Mouse (Mus musculus): ENCODE measurements around the gene Nudt21. TPM values are rescaled to one million over a fixed set of nuclear protein-coding genes. Genes with fewer than 3 reads are reported as not detected.
A peak's percentile ranks its signal among the peaks of the same experiment; 100 is the strongest.

The Nudt21 gene
- polyA plus RNA-seq, 1 experiment, result 240 TPM

GRCm38 (mm10) chr8:94009243-94009845 lies 27.5 kb downstream of the Nudt21 start:
- TF ChIP-seq FLI1 (IDR thresholded peaks at IDR 0.05; ENCODE audit: low read length), result no peak
- TF ChIP-seq GATA1 (IDR thresholded peaks at IDR 0.05; ENCODE audit: borderline replicate concordance, low read length), result no peak
- H3K36me3 ChIP-seq (replicated peaks; ENCODE audit: low read length), result peaks cover 23% of the 10 kb centered on the region
- H3K4me3 ChIP-seq (replicated peaks), result peak overlapping the region; percentile 28

DNA sequence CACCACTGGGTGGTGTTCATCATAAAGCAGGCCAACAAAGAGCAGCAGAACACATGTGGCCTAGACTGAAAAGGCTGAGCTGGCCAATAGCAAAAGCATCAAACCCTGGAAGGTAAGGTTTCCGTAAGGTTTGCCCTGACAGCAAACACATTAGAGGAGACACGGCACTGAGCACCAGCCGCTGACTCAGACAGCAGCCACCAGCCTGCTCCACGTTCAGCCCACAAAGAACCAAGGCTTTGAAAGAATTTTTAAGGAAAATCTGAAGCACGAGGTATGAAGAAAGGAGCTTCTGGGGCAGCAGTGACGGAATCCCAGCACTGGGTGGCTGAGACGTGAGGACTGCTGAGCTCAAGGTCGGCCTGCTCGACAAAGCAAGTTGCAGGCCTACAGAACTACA lies 32.7 kb downstream of the Nudt21 start:
- H3K4me3 ChIP-seq (replicated peaks), result no peak overlapping the region
- H3K36me3 ChIP-seq (replicated peaks; ENCODE audit: low read length), result peaks cover 63% of the 10 kb centered on the region
- no peaks in the 10 kb centered on the region for H3K27me3 ChIP-seq (replicated peaks)
- no peak for TF ChIP-seq FLI1 (IDR thresholded peaks at IDR 0.05; ENCODE audit: low read length)
- no peak for TF ChIP-seq GATA1 (IDR thresholded peaks at IDR 0.05; ENCODE audit: borderline replicate concordance, low read length)
- no peaks in the 10 kb centered on the region for H3K9me3 ChIP-seq
- peaks cover 25% of the 10 kb centered on the region for H3K4me1 ChIP-seq

More at GRCm38 (mm10) chr8:94009243-94009845, 27.5 kb downstream of the Nudt21 start:
- Histone ChIP-seq H3K9me3 (no peaks in the 10 kb centered on the region), H3K27me3 (replicated peaks) (no peaks in the 10 kb centered on the region), H3K4me1 (peaks cover 40% of the 10 kb centered on the region)

DNA sequence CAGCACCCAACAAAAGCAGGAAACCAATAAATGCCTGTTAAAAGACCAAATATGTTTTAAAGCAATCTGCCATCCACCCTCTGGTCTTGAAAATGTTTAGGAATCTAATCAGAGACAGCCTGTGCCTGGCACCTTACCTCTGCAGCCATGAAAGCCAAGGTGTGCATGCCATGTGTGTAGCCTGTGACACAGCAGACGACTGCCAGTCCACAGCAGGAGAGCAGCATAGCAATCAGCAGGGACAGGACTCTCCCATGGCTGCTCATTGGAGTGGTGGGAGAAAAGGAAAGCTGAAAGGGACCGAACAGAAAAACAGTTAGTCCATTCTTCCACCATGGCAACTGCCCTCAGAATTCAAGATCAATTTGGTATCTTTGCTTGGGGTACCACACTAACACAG lies 37.9 kb downstream of the Nudt21 start:
- Histone ChIP-seq H3K4me3 (replicated peaks) (no peak overlapping the region), H3K4me1 (peaks cover 9% of the 10 kb centered on the region; the same call in 1 of the 2 replicates), H3K9me3 (no peaks in the 10 kb centered on the region), H3K36me3 (replicated peaks; ENCODE audit: low read length) (peaks cover 59% of the 10 kb centered on the region), H3K27me3 (replicated peaks) (no peaks in the 10 kb centered on the region)
- TF ChIP-seq GATA1 (IDR thresholded peaks at IDR 0.05; ENCODE audit: borderline replicate concordance, low read length), result no peak
- no peak for TF ChIP-seq FLI1 (IDR thresholded peaks at IDR 0.05; ENCODE audit: low read length)

DNA sequence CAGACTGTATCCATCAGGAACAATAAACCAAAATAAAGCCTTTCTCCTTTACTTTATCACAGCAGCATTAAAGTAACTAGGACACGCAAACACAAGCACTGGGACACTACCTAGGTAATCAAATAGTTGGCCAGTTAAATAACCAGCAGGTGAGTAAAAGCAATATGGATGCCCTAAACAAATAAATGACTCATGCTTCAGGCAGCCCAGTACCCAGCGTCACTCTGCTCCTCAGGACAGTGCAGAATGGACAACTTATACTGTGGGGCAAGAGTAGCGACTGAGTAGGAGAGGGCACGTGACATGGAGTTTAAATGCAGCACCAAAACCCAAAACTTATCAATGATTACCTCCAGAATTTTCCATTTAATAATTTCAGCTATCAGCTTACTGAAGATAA lies 47.1 kb downstream of the Nudt21 start:
- Histone ChIP-seq H3K4me3 (replicated peaks) (no peak overlapping the region), H3K4me1 (peaks cover 5% of the 10 kb centered on the region), H3K27me3 (replicated peaks) (no peaks in the 10 kb centered on the region), H3K36me3 (replicated peaks; ENCODE audit: low read length) (peaks cover 66% of the 10 kb centered on the region), H3K9me3 (peaks cover 12% of the 10 kb centered on the region)
- TF ChIP-seq GATA1 (IDR thresholded peaks at IDR 0.05; ENCODE audit: borderline replicate concordance, low read length) (no peak), FLI1 (IDR thresholded peaks at IDR 0.05; ENCODE audit: low read length) (no peak)

- no peak overlapping the region for H3K4me3 ChIP-seq (replicated peaks)
- H3K4me1 ChIP-seq, result peaks cover 7% of the 10 kb centered on the region
- peaks cover 95% of the 10 kb centered on the region for H3K36me3 ChIP-seq (replicated peaks; ENCODE audit: low read length)
- H3K27me3 ChIP-seq (replicated peaks), result no peaks in the 10 kb centered on the region
- H3K9me3 ChIP-seq, result no peaks in the 10 kb centered on the region
- TF ChIP-seq FLI1 (IDR thresholded peaks at IDR 0.05; ENCODE audit: low read length) (no peak), GATA1 (IDR thresholded peaks at IDR 0.05; ENCODE audit: borderline replicate concordance, low read length) (no peak)
Observed at GRCm38 (mm10) chr8:93984731-93985130, 52.1 kb downstream of the Nudt21 start.

DNA sequence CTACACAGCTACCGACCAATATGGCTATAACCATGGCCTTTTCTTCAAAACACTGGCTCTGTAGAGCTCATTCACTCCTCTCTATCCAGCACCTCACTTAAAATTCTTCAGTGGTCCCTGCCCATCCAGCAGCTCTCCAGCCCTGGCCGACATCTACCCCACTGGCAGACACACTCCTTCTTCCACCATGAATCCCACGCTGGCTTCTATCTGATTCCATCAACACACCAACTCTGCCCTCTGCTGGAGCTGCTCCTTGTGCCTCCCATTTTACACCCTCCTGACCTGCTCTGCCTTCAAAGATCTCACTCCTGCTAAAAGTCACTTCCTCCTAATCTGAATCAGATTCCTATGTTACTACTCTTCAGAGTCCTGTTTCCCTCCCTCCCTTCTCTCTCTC lies 53.0 kb downstream of the Nudt21 start:
- H3K9me3 ChIP-seq, result no peaks in the 10 kb centered on the region
- no peak for TF ChIP-seq GATA1 (IDR thresholded peaks at IDR 0.05; ENCODE audit: borderline replicate concordance, low read length)
- H3K4me3 ChIP-seq (replicated peaks), result no peak overlapping the region
- H3K27me3 ChIP-seq (replicated peaks), result no peaks in the 10 kb centered on the region
- peaks cover 7% of the 10 kb centered on the region for H3K4me1 ChIP-seq
- peaks cover 95% of the 10 kb centered on the region for H3K36me3 ChIP-seq (replicated peaks; ENCODE audit: low read length)

DNA sequence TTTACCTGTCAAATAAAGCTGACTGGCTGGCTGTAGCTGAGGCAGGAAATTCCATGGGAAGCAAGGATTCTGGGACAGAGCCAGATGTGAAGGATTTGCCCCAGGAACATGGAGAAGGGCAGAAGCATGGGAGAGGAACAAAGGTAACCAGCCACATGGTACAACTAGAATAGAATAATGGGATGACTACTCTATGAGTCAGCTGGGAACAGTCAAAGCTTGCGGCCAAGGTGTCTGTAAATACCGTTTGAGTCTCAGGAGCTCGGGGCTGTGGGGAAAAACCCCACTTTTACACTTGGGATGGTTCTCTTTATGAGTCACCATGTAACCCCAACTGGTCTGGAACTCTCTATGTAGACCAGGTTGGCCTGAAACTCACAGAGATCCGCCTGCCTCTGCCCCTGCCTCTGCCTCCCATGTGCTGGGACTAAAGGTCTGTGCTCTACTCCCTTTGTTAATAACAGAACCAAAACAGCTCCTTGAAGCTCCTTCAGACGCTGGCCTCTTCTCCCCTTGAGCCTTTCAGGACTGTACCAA lies 55.1 kb downstream of the Nudt21 start:
- TF ChIP-seq FLI1 (IDR thresholded peaks at IDR 0.05; ENCODE audit: low read length), result no peak
- peaks cover 2% of the 10 kb centered on the region; the same call in 1 of the 2 replicates for H3K9me3 ChIP-seq

DNA sequence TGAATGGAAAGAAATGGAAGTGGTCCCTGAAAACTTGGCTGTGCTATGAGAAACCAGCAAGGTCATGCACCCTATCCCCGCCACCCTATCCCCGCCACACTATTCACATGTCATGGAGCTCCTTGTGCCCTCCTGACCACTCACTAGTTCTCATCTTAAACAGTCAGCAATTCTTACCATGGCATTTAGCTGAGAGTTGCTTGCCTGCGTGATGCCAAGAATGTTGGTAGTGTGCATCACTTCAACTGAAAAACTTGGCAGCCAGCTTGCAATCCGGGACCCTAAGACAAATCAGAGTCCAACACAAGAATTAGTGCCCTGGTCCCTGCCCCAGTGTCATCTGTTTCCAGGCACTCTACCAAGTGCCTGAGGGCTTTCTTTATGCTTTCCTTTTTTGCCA lies 56.7 kb downstream of the Nudt21 start:
- Histone ChIP-seq H3K36me3 (replicated peaks; ENCODE audit: low read length) (peaks cover 98% of the 10 kb centered on the region), H3K9me3 (peaks cover 2% of the 10 kb centered on the region; the same call in 1 of the 2 replicates), H3K4me1 (peaks cover 7% of the 10 kb centered on the region)

More for the DNA sequence above, 55.1 kb downstream of the Nudt21 start:
- Histone ChIP-seq H3K27me3 (replicated peaks) (no peaks in the 10 kb centered on the region), H3K4me3 (replicated peaks) (no peak overlapping the region), H3K4me1 (peaks cover 7% of the 10 kb centered on the region), H3K36me3 (replicated peaks; ENCODE audit: low read length) (peaks cover 97% of the 10 kb centered on the region)

GRCm38 (mm10) chr8:93976446-93977211 lies 60.2 kb downstream of the Nudt21 start:
- H3K36me3 ChIP-seq (replicated peaks; ENCODE audit: low read length), result peaks cover 98% of the 10 kb centered on the region
- no peak overlapping the region for H3K4me3 ChIP-seq (replicated peaks)
- peaks cover 2% of the 10 kb centered on the region; the same call in 1 of the 2 replicates for H3K9me3 ChIP-seq

More for the DNA sequence above, 56.7 kb downstream of the Nudt21 start:
- TF ChIP-seq GATA1 (IDR thresholded peaks at IDR 0.05; ENCODE audit: borderline replicate concordance, low read length) (no peak), FLI1 (IDR thresholded peaks at IDR 0.05; ENCODE audit: low read length) (no peak)
- H3K4me3 ChIP-seq (replicated peaks), result no peak overlapping the region
- H3K27me3 ChIP-seq (replicated peaks), result no peaks in the 10 kb centered on the region

GRCm38 (mm10) chr8:93975358-93975757 lies 61.5 kb downstream of the Nudt21 start:
- Histone ChIP-seq H3K27me3 (replicated peaks) (no peaks in the 10 kb centered on the region), H3K4me3 (replicated peaks) (no peak overlapping the region), H3K36me3 (replicated peaks; ENCODE audit: low read length) (peaks cover 98% of the 10 kb centered on the region), H3K9me3 (peaks cover 2% of the 10 kb centered on the region; the same call in 1 of the 2 replicates), H3K4me1 (no peaks in the 10 kb centered on the region)
- TF ChIP-seq FLI1 (IDR thresholded peaks at IDR 0.05; ENCODE audit: low read length), result no peak
- TF ChIP-seq GATA1 (IDR thresholded peaks at IDR 0.05; ENCODE audit: borderline replicate concordance, low read length), result no peak

More at GRCm38 (mm10) chr8:93976446-93977211, 60.2 kb downstream of the Nudt21 start:
- H3K4me1 ChIP-seq, result no peaks in the 10 kb centered on the region
- no peak for TF ChIP-seq FLI1 (IDR thresholded peaks at IDR 0.05; ENCODE audit: low read length)
- TF ChIP-seq GATA1 (IDR thresholded peaks at IDR 0.05; ENCODE audit: borderline replicate concordance, low read length), result no peak
- no peaks in the 10 kb centered on the region for H3K27me3 ChIP-seq (replicated peaks)
